Mouse (Mus musculus) frontal cortex, postnatal 25 days (tissue): ENCODE measurements around the gene Ofcc1.

Source experiments
- DNase-seq, 2 experiments: peaks; one replicate each; pipeline ENCODE4 v3.0.0; 2022; ENCODE audit warnings: low spot score in 2 of 2

Ofcc1 gene

GRCm38 (mm10) chr13:40243821-40244220, 117.4 kb downstream of the Ofcc1 start:
- no peak for DNase-seq

- peak in 1 of 2 experiments; percentile 5 for DNase-seq
Measured at GRCm38 (mm10) chr13:40236356-40236755, 124.9 kb downstream of the Ofcc1 start.

GRCm38 (mm10) chr13:40208314-40208713, 152.9 kb downstream of the Ofcc1 start:
- DNase-seq, result no peak

GRCm38 (mm10) chr13:40181786-40182185, 179.5 kb downstream of the Ofcc1 start:
- DNase-seq, result no peak

- DNase-seq, result no peak
Measured at GRCm38 (mm10) chr13:40171775-40172174, 189.5 kb downstream of the Ofcc1 start.

GRCm38 (mm10) chr13:40167871-40168270, 193.4 kb downstream of the Ofcc1 start:
- DNase-seq, result no peak

- no peak for DNase-seq
Measured at GRCm38 (mm10) chr13:40155466-40155865, 205.8 kb downstream of the Ofcc1 start.

GRCm38 (mm10) chr13:40139906-40140305, 221.3 kb downstream of the Ofcc1 start:
- no peak for DNase-seq

- no peak for DNase-seq
Measured at GRCm38 (mm10) chr13:40136096-40136495, 225.2 kb downstream of the Ofcc1 start.

- no peak for DNase-seq
Measured at GRCm38 (mm10) chr13:40135670-40136069, 225.6 kb downstream of the Ofcc1 start.

GRCm38 (mm10) chr13:40123868-40124267, 237.4 kb downstream of the Ofcc1 start:
- DNase-seq, result no peak

- DNase-seq, result no peak
Measured at GRCm38 (mm10) chr13:40112336-40112735, 248.9 kb downstream of the Ofcc1 start.

GRCm38 (mm10) chr13:40076236-40076635, 285.0 kb downstream of the Ofcc1 start:
- DNase-seq, result no peak

GRCm38 (mm10) chr13:40074850-40075416, 286.3 kb downstream of the Ofcc1 start:
- DNase-seq, result no peak

GRCm38 (mm10) chr13:40070004-40070403, 291.2 kb downstream of the Ofcc1 start:
- DNase-seq, result no peak

- DNase-seq, result no peak
Measured at GRCm38 (mm10) chr13:40061281-40061680, 300.0 kb downstream of the Ofcc1 start.

- no peak for DNase-seq
Measured at GRCm38 (mm10) chr13:40037881-40038280, 323.4 kb downstream of the Ofcc1 start.

- peak; percentile 7 to 18 for DNase-seq
Measured at GRCm38 (mm10) chr13:40036981-40037765, 324.1 kb downstream of the Ofcc1 start.

GRCm38 (mm10) chr13:40029426-40029825, 331.8 kb downstream of the Ofcc1 start:
- DNase-seq, result no peak

GRCm38 (mm10) chr13:40028827-40029226, 332.4 kb downstream of the Ofcc1 start:
- no peak for DNase-seq

- DNase-seq, result no peak
Measured at GRCm38 (mm10) chr13:40025816-40026215, 335.4 kb downstream of the Ofcc1 start.

GRCm38 (mm10) chr13:40023201-40023777, 338.0 kb downstream of the Ofcc1 start:
- no peak for DNase-seq

- DNase-seq, result no peak
Measured at GRCm38 (mm10) chr13:40022609-40023008, 338.6 kb downstream of the Ofcc1 start.
